ENCODE assay signal across 10 mouse cellular contexts in the genomic region with DNA sequence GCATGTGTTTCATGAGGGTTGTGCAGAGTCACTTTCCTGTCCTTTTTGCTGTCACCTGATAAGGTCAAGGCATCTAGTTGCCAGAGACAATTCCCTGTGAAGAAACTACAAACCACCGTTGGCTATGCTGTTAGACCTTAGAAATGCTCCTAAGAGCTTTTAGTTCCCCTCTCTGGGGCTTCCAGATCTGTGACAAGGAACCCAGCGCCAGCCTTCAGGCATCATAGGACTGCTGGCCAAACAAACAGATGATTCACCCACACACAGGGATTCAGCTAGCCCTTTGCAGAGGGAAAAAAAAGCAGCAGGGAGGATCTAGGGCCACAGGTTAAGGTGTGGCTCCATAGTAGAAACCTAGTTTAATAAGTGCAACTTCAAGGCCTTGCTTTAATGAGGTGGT.
"Had no signal": no experiment of that assay in that cellular context is flagged by ENCODE, and none has a peak within 500 bp of the region (broad histone marks: within the 10 kb centered on the region; RNA-seq: fewer than 3 reads in every experiment).

No protein-coding gene starts in this region.

- DNase-seq: kidney, postnatal 25 days; layer of hippocampus, adult 9-11 months; layer of hippocampus, postnatal 36 days; left cerebral cortex, postnatal 4 days; lung, adult 2 months; lung, postnatal 36 days; thymus, adult 18-20 months; thymus, postnatal 14 days had no signal

- ATAC-seq: lung, postnatal 0 days; midbrain, embryonic 15.5 days had no signal
